Comparison of ENCODE assay signal across 8 mouse cellular contexts in the genomic region with DNA sequence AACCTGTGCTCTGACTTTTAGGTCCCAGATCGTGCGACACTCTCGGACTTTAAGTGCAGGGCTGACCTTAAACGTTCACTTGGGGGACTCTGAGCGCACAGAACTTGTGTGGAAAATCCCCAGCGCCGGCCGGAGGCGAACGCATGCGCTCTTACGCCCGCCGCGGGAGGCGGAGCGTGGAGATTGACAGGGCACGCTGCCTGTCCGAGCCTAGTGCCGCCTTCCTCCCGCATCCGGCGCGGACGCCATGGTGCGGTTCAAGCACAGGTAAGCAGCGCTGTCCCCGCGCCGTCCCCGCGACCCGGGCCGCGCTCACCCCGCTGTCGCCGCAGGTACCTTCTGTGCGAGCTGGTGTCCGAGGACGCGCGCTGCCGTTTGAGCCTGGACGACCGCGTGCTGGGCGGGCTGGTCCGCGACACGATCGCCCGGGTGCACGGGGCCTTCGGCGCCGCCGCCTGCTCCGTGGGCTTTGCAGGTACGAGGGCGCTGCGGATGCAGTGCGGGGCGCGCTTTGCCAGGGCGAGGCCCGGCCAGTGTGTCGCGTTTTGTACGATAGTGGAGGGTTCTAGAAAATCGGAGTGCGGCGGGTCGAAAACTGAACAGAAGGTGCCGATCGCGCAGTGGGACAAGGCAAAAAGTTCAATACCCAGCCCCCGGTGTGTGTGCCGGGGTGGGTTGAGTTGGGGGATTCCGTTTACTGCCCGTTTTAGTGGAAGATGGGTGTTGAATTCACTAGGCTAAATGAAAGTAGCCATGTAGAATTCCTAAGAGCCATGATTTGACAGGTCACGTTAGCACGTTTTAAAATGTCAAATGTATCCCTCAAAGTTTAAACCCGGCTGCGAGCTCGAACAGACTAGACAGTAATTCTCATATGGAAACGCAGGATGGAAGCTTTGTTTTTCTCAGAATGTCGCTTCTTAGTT. TPM values are rescaled to one million over a fixed set of nuclear protein-coding genes. Genes with fewer than 3 reads are reported as not detected.
DNase-seq lines count a peak whose midpoint lies in the region; ATAC-seq lines count a peak whose summit lies in the region.

No protein-coding gene starts in this region.

- WGBS in hindbrain, embryonic 11.5 days, result under 1% methylated on average over 86 of the region's 88 CpGs

- H3K27me3 ChIP-seq in hindbrain, embryonic 11.5 days (ENCODE audit: control insufficient read depth, insufficient read depth, low read length), result peaks cover 11% of the 10 kb centered on the region

- peak overlapping the region; percentile 65 for H3K9ac ChIP-seq in hindbrain, embryonic 11.5 days (ENCODE audit: low read depth, low read length)

- peak overlapping the region; percentile 63 for H3K4me3 ChIP-seq in hindbrain, embryonic 11.5 days (ENCODE audit: low read depth, low read length)

- peak overlapping the region; percentile 85 for H3K4me2 ChIP-seq in hindbrain, embryonic 11.5 days (replicated peaks; ENCODE audit: low read depth, low read length)

- ATAC-seq in frontal cortex, adult (ENCODE audit: low TSS enrichment), result peak; percentile 63
- ATAC-seq in hindbrain, embryonic 11.5 days (ENCODE audit: low FRiP score), result peak; percentile 76; the same call in 1 of the 2 replicates

- peaks cover 18% of the 10 kb centered on the region for H3K36me3 ChIP-seq in hindbrain, embryonic 11.5 days (ENCODE audit: control insufficient read depth, insufficient read depth, low read length)

- H3K9me3 ChIP-seq in hindbrain, embryonic 11.5 days (ENCODE audit: control insufficient read depth, low read length), result no peaks in the 10 kb centered on the region

- H3K27ac ChIP-seq in hindbrain, embryonic 11.5 days (ENCODE audit: low read depth, low read length), result no peak overlapping the region

- DNase-seq in MEL-GATA-1-ER (ENCODE audit: extremely low read depth, low read depth), result peak; percentile 75
- DNase-seq in cerebellum, adult 8-10 months, result peak; percentile 93
- DNase-seq in hindbrain, embryonic 11.5 days (ENCODE audit: low spot score), result peak; percentile 93
- peak; percentile 86 to 93 for DNase-seq in layer of hippocampus, postnatal 10 days (ENCODE audit: low spot score in 2 of 2)
- peak; percentile 96 for DNase-seq in lung, postnatal 10 days
- DNase-seq in ovary, postnatal 36 days (ENCODE audit: low spot score), result peak; percentile 91
- peak; percentile 92 for DNase-seq in thymus, postnatal 25 days

- H3K4me1 ChIP-seq in hindbrain, embryonic 11.5 days (replicated peaks; ENCODE audit: control insufficient read depth, insufficient read depth, low read length), result no peaks in the 10 kb centered on the region; the same call in none of the 2 replicates

RNA-seq across cellular contexts. Expression of a gene that starts 2.4 kb away (rescaled TPM):
- 104 and 106 TPM in 2 replicates for polyA plus RNA-seq in hindbrain, embryonic 11.5 days (2014; fragmentation: Nextera tagmentation; extraction: Ambion mirVana)
- 10 to 100 TPM; 51.1 to 61.8 TPM for total RNA-seq in layer of hippocampus, postnatal 10 days (2021)

RNA-seq across cellular contexts. Expression of a gene that starts 34.6 kb away (rescaled TPM):
- 65.9 and 87.5 TPM in 2 replicates for polyA plus RNA-seq in hindbrain, embryonic 11.5 days (2014; fragmentation: Nextera tagmentation; extraction: Ambion mirVana)
- 100 to 1,000 TPM; 259 to 316 TPM for total RNA-seq in layer of hippocampus, postnatal 10 days (2021)

RNA-seq across cellular contexts. Expression of a gene that starts 41.4 kb away (rescaled TPM):
- polyA plus RNA-seq in hindbrain, embryonic 11.5 days (2014; fragmentation: Nextera tagmentation; extraction: Ambion mirVana), result 52.6 and 55.5 TPM in 2 replicates
- 10 to 100 TPM; 39.0 to 42.8 TPM for total RNA-seq in layer of hippocampus, postnatal 10 days (2021)

RNA-seq across cellular contexts. Expression of a gene that starts 43.9 kb away (rescaled TPM):
- 5.0 and 7.6 TPM in 2 replicates for polyA plus RNA-seq in hindbrain, embryonic 11.5 days (2014; fragmentation: Nextera tagmentation; extraction: Ambion mirVana)
- 10 to 100 TPM; 78.5 to 79.5 TPM for total RNA-seq in layer of hippocampus, postnatal 10 days (2021)
